Mouse (Mus musculus) lung, postnatal 36 days (tissue): ENCODE measurements around the gene Sirt4.

Experiments used
- DNase-seq: peaks from one replicate; pipeline ENCODE4 v3.0.0; 2022; ENCODE audit warnings: mixed read lengths

Sirt4 gene

GRCm38 (mm10) chr5:115432395-115432794 lies 52.1 kb downstream of the Sirt4 start:
- no peak for DNase-seq

GRCm38 (mm10) chr5:115431898-115432259 lies 52.6 kb downstream of the Sirt4 start:
- DNase-seq = no peak

GRCm38 (mm10) chr5:115431061-115431897 lies 53.2 kb downstream of the Sirt4 start:
- DNase-seq = no peak

- no peak for DNase-seq
These were observed 54.2 kb downstream of the Sirt4 start for GRCm38 (mm10) chr5:115430187-115430960.

GRCm38 (mm10) chr5:115429359-115430186 lies 55.0 kb downstream of the Sirt4 start, which contains the start of gene Msi1:
Gene Msi1 (plus strand): TSS chr5:115429599.
- no peak for DNase-seq

- DNase-seq = no peak
These were observed 55.6 kb downstream of the Sirt4 start for GRCm38 (mm10) chr5:115428831-115429358.
